Mouse (Mus musculus) erythroid progenitor cell, adult 5-6 weeks (primary cell): ENCODE results near the gene Ube2o. TPM values are rescaled to one million over a fixed set of nuclear protein-coding genes. Genes with fewer than 3 reads are reported as not detected.

Source experiments
- ATAC-seq: replicated peaks from 2 replicates; pipeline ENCODE4 v1.8.0; 2016; ENCODE audit warnings: moderate number of reproducible peaks, mild to moderate bottlenecking, moderate TSS enrichment, inconsistent platforms; ENCODE audit not compliant: poor library complexity, low FRiP score, severe bottlenecking
- total RNA-seq, 2 experiments: library from RNA; stranded (forward) in 1 of 2; stranded (reverse) in 1 of 2; fragments of 150-400 nt in 1 of 2; fragments of 186-747, 209-891 nt in 1 of 2; gene quantifications; 2 replicates each; pipeline versions ENCODE4 v1.2.3 to v1.2.4; 2015 to 2017; ENCODE audit warnings: low replicate concordance in 2 of 2

Ube2o gene
- total RNA-seq (2015; ENCODE audit: low replicate concordance) (95.5 and 136 TPM in 2 replicates), total RNA-seq (2017; ENCODE audit: low replicate concordance) (126 and 150 TPM in 2 replicates)

DNA sequence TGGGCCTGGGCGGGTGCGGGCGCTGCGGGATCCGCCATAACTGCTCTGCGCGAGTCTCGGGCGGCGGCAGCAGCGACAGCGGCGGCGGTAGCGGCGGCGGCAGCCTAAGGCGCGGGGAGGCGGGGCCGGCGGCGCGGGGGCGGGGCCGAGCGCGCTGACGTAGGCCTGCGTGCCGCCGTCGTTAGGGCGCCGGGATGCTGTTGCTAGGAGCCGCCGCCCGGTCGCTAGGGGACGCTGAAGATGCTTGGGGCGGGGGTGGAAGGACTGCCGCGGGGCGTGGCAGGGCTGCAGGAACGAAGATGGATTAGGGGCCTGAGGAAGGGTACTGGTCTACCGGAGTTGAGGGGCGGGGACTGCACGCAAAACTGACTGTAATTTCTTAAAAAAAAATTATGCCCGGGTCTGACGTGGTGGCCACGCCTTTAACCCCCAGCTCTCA lies at the start of gene Ube2o:
TSS of gene Ube2o (minus strand) at position 72 of the 439 bp plus-strand sequence.
- ATAC-seq, result peak; percentile 83

DNA sequence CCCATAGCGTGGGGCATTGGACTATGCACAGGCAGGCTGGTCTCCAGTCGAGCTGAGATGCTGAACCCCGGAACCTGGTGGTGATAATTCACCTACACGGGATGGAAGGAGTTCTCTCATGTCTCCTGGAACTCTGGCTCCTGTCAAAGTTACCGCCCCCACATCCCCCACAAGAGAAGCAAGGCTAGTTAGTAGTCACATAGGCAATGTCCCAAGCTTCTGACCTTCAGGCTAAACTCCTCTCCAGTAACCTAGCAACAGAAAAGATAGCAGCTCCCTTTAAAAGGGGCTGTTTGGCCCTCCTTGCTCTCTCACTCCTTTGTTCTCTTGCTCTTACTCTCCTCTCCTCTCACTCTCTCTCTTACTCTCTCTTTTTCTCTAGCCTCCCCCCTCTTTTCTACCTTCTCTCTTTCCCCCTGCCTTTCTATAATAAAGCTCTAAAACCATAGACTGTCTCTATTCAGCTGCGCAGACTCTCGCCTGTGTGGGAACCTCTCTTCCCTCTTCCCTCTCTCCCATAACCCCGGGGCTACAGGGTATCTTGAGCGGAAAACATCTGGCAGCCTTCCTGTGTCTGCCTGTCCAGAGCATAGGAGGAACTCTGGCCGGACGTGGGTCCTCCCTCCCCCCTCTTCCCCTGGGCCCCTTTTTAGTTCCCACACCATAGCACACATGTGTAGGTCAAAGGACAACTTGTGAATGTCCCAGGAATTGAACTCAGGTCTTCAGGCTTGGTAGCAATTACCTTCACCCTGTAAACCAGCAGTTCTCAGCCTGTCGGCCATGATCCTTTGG lies 49.1 kb upstream of the Ube2o start:
- ATAC-seq, result no peak

DNA sequence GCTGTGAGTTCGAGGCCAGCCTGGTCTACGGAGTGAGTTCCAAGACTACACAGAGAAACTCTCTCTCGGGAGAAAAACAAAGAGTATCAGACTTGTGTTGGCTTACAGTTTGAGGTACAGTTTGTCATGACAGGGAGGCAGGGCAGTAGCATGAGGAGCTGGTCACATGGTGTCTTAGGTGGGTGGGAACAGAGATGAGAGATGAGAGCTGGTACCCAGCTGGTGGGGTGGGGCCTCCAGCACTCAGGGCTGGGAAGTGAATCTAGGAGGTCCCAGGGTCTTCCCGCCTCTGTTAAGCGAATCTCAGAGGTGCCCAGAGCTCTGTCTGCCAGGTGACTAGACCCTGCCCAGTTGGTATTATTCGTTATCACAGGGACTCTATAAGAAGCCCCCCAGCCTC lies 48.2 kb upstream of the Ube2o start:
- ATAC-seq, result no peak

DNA sequence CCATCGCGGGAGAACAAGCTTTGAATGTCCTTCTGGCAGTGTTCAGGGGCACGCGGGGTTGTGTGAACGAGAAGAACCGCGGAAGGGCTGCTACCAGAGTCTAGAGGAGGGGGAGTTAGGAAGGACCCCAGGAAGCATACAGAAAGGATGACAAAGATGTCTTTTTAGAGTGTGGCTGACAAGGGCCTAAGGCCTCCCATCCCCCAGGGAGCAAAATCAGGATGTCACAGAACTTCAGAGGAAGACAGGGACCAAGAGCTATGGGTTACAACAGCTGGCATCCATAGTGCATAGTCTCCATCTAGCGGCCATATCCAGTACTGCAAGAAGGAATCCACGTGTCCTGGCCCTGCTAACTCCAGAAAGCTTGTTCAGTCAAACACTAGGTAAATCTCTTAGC lies 47.5 kb upstream of the Ube2o start:
- ATAC-seq, result peak; percentile 60

DNA sequence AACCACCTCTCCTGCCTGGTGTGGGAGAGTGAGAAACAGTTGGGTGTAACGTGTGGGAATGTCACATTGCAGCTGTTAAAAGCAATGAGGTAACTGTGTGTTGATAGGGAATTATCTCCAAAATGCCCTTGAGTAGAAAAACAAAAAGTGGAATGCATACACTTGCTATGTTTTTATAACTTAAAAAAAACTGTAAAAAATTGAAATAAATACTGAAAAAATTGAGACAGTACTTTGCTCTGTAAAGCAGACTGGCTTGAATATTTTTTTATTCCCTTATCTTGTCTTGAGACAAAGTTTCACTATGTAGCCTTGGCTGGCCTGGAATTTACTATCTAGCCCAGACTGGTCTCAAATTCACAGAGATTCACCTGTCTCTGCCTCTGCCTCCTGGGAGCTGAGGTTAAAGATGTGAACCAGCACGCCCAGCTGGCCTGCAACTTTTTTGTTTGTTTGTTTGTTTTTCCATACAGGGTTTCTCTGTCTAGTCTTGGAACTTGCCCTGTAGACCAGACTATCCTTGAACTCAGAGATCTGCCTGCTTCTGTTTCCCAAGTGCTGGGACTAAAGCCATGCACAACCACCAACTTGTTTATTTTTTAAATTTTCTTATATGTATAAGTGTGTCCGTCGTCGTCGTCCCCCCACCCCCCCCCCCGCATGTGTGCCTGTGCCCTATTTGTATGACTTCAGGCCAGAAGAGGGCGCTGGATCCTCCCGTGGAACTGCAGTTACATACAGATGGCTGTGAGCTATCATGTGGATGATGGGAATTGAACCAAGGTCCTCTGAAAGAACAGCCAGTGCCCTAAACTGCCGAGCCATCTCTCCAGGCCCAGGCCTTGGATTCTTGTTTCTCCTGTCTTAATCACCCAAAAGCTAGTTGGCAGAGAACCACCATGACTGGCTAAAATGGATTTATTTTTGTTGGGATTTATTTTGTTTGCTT lies 46.1 kb upstream of the Ube2o start:
- no peak for ATAC-seq

DNA sequence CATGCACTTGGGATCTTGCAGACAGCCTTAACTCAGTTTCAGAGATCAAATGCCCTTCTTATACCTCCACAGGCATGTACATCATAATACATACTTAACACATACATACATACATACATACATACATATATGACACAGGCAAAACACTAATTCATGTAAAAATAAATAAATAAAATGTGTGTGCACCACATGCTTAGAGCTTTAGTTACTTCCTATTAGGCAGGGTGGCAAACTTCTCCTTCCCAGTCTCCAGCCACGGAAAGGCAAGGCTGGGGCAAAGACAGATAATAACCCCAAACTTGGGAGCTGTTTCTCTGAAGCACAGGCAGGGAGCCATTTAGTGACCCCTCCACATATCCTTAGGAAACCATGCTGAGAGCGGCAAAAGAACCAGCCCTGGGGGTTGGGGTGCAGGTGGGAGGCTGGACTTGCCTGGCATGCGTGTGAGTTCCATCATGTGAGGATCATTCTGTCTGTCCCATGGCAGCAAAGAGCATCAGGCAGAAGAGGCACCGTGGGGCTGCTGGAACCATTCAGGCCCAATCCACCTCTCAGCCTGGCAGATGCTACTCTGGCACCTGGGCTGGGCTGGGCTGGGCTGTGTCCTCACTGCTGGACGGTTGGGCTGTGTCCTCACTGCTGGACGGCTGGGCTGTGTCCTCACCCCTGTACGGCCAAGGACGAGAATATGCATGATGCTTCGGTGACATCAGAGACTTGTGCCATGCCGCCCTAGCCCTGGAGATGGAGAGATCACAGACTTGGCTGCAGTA lies 45.2 kb upstream of the Ube2o start, which contains the start of gene Rhbdf2:
TSS of gene Rhbdf2 (minus strand) at position 721 of the 773 bp plus-strand sequence.
- no peak for ATAC-seq

DNA sequence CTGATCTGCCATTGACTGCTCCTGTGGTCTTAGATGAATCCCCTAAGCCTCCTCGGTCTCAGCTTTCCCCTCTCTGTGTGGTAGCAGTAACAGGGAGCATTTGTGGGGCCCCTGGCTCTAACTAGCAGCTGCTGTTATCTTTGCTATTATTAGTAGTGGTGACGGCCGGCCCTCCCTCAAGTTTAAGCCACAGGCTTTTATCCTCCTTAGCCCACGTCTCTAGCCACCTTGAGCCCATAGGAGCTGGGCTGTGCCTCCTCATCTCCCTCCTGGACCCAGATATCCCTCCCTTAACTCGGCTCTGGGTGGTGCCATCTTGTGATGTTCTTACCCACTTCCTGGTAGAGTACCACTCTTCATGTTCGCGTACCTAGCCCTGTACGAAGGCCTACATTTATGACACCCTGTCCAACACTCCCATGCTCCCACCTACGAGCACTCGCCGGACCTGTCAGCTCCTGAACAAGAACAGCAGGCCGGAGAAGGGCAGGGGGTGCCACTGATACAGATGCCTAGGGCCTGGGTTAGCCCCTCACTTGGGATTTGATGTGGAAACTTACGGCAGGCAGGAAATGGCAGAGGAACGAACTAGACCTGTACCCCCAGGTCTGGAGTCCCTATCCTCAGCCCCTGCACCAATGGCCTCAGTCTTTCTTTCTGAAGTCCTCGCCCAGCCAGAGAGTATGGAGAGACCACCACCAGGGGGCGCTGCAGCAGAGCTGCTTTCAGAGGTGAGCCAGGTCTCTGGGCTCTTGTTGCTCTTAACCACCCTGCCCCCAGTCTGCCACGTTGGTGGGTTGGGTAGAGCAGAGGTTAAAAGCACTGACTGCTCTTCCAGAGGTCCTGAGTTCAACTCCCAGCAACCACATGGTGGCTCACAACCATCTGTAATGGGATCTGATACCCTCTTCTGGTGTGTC lies 44.1 kb upstream of the Ube2o start:
- 0 out of 2 replicates have a peak, but pooled peaks have one; percentile 22 for ATAC-seq

DNA sequence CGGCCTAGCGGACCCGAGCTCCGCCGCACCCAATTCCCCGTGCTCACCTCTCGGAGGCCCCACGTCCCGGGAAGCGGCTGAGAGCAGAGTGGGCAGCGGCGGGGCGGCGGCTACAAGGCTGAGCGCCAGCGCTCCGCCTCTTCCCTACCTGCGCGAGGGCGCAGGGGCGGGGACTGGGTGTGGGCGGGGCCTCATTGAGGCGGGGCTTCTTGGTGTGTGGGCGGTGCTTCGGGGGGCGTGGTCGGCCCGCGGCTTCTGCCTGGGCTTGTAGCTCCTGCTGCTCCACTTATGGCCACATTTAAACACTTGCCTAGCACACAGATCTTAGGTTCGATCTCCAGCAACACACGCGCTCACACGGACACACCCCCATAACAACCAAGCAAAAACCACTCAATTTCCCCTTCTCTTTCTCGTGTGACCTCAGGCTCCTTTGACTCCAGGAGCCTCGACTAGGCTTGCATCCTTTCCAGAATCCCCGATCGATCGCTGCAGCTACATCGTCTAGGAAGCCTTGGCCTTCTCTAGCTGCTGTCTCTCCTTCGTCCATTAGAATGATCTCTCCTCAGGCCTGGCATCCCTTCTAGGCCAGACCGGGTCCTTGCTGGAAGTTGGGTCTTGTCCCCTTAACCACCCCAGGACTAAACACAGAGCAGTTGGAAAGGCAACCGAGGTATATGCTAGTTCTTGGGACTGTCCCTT lies 43.0 kb upstream of the Ube2o start:
- peak; percentile 67 for ATAC-seq

DNA sequence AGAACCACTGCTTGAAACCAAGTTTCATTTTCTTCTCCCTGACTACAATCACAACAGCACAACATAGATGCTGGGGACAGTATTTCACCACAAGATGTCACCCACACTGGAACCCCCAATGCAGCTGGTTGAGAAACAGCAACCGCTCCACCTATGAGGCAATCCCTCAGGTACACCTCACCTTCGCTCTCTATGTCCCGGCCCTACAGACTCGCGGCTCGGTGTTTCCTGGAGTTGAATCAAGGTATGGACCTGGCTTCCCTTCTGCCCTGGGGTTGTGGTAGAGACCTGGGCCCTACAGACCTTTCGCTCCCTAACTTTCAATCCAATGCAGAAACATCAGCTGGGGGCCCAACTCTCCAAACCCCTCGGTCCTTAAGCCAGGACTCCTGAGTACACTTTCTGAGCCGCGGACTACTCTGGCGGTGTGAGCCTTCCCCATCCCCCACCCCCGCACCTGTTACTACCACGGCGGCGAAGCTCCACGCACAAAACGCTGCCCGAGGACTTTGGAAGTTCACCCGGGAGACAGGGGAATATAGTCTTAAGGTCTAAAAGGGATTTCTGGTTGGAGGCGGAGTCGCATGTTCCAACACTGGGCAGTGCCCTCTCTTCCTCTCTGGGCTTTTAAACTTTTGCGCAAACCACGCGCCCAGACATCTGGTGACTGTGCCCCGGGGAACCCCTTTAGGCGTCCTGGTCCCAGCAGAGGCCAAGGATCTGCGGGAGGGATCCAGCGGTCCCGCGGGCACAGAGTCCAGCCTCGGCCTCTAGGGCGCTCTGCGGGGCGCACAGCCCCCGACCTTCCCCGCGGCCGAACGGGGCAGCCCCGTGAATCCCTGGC lies 42.3 kb upstream of the Ube2o start:
- ATAC-seq, result peak; percentile 2; the same call in 1 of the 2 replicates

DNA sequence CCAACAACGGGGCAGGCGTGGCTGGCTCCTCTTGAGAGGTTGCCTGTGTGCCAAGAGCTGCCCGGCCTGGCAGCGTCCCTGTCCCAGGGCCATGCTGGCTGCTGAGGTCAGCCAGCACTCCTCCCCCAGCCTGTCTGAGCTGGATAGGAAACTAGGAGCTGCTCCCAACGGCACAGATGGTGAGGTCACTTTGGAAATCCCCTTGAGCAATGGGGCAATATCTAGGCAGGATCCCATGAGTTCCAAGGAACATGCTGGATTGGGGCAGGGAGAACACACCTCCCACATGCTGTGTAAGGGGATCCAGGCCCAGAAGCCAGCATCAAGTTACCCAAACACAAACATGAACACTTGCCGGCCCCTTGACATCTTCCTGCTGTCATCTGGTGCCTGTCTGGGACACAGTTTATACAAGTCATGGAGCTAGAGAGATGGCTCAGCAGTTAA lies 40.0 kb upstream of the Ube2o start:
- no peak for ATAC-seq

DNA sequence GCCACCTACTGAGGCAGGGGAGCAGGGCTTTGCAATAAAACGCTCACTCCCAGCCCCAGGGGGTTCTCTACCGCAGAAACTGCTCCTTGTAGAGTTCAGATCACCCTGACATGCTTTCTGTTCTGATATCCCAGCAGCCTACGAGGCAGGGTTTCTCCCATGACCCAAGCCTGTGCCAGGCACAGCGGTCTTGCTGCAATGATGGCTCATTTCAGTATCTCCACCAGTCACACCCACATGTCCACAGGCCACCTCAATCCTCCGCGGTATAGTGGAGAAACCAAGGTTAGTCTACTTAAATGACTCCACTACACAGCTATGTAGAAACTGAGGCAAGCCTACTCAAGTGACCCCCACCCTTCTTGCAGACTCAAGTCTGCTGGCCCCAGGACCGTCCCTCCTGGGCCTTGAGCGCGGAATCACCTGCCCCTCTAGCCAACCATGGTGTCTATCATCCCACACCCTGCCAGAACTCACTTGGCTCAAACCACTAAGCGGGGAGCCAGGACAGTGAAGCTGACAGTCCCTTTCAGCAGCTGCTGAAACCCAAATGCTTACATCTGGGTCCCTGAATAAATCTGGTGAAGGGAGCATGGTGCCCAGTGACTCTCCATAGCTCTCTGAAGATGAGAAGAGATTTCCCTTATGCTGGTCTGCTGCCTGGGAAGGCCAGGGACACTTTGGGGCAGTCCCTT lies 39.5 kb upstream of the Ube2o start:
- ATAC-seq, result peak; percentile 28; the same call in 1 of the 2 replicates

DNA sequence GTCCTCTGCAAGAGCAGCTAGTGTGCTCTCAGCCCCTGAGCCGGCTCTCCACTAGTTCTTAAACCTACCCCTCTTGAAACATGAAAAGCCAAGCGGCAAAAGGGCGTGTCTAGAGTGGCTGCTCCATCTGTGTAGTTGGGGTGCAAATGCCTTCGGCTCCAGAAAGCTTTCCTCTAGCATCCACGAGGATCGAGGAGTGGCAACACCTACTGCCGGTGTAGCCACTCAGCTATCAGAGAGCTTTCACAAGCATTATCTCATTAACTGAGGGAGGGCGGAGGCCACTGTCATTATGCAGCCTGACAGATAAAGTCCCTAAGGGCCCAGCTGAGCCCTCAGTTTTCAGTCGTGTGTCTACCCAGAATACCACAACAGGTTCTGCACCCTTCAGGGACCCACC lies 38.8 kb upstream of the Ube2o start:
- ATAC-seq, result peak; percentile 68

DNA sequence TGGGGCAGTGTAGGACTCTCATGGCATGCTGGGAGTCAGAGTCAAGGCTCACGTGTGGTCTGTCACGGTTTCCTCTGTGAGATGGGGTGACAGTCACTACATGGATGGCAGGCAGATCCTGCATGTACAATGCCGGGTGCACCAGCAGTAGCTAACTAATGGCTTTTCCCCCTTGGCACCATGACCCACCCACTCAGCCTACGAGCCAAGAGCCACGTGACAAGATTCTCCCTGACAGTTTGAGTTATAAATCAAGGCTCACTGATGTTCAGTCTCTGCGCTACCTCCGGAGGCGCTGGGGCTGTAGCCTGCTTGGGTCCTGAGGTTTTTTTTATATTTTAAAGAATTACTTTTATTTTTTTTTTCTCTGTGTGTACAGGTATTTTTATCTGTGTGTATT lies 38.3 kb upstream of the Ube2o start:
- ATAC-seq, result no peak

DNA sequence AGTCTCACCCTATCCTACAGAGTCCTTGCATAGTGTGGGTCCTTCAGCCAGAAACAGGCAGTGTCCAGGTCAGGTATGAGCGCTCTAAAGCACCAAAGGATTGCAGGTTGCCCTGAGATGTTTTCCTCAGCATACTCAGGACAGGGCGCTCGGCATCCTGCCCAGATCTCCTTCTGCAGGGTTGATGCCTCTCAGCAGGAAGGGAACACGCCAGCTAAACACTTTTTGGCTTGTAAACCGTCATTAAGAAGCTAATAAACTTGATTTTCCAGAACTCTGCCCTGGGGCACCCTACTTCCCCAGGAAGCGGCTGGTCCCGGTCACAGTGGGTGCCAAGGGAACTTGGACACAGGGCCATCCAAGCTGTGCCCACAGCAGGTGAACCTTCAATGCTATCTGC lies 37.9 kb upstream of the Ube2o start:
- no peak for ATAC-seq

DNA sequence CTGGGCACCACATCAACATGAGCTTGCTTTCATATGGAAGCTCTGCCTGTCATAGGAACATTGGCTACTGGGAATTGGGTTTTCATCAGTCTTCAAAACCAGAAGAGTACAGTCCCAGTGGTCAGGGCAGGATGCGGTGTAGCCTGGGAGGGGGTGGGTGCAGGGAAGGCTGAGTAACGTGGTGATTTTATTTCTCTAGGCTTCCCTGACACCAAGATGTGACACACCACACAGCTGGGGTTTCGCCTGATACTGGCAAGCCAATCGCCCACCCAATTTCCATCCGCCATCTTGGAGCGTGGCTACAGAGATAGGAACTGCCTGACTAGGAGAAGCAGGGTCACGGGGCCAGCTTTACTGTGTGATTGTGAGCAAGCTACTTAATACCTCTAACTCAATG lies 37.4 kb upstream of the Ube2o start:
- ATAC-seq, result no peak

DNA sequence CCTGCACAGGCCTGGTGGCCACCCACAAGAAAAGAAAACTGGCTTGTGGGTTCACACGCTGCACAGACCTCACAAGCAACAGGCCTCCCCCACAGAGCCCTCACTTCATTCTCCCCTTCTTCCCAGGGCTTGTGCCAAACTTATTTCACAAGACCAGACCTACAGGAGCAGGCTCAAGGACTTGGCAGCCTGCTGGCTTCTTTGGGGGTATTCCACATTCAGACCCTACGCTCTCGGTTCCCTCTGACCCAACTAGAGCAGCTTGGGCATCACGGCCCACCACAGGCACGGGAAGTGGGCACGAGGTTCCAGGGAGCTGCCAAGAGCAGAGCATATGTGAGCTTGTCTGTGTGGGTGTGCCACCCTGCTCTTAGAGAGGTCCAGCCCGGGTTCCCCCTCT lies 36.4 kb upstream of the Ube2o start:
- ATAC-seq, result no peak
